Mouse (Mus musculus) forebrain, embryonic 10.5 days (tissue): ENCODE data around the gene Epb42. TPM values are rescaled to one million over a fixed set of nuclear protein-coding genes. Genes with fewer than 3 reads are reported as not detected.
"Not testable (repeated sequence)": the region's sequence is repeated elsewhere in the genome, so short reads cannot be mapped to it uniquely, and the experiment has no call there.

Experiments
- DNase-seq: peaks from one replicate; pipeline ENCODE4 v3.0.0-alpha.2; 2017; ENCODE audit warnings: low spot score; ENCODE audit errors: extremely low spot score
- H3K27ac ChIP-seq: fragments of 300-500 bp; sonication (generic); 2 replicates; pipeline ENCODE4 v1.5.1; 2016; ENCODE audit warnings: mild to moderate bottlenecking
- H3K27me3 ChIP-seq: fragments of 300-500 bp; sonication (generic); 2 replicates; pipeline ENCODE4 v1.6.1; 2016; ENCODE audit warnings: mild to moderate bottlenecking; ENCODE audit not compliant: poor library complexity, severe bottlenecking
- H3K36me3 ChIP-seq: fragments of 300-500 bp; sonication (generic); replicated peaks from 2 replicates; pipeline ENCODE4 v1.6.1; 2016; ENCODE audit warnings: mild to moderate bottlenecking, moderate library complexity
- H3K4me1 ChIP-seq: fragments of 300-500 bp; sonication (generic); 2 replicates; pipeline ENCODE4 v1.6.1; 2016
- H3K4me3 ChIP-seq: fragments of 300-500 bp; sonication (generic); 2 replicates; pipeline ENCODE4 v1.5.1; 2016; ENCODE audit warnings: mild to moderate bottlenecking, moderate library complexity
- H3K9me3 ChIP-seq: fragments of 300-500 bp; sonication (generic); 2 replicates; pipeline ENCODE4 v1.6.1; 2016; ENCODE audit warnings: mild to moderate bottlenecking, moderate library complexity
- WGBS: fragments of 180-500 bp; shearing (Covaris S2); methylation state at CpG from one replicate; pipeline ENCODE4 v1.1.7; 2016; 5-methylcytosine and 5-hydroxymethylcytosine counted together
- polyA plus RNA-seq: library from polyadenylated mRNA; unstranded; fragments of >200 nt; fragmentation: Nextera tagmentation; extraction: Ambion mirVana; gene quantifications from 2 replicates; pipeline ENCODE4 v1.2.1, GENCODE M21; 2016

Gene Epb42
- polyA plus RNA-seq, 1 experiment from 2014 or later = 10.9 TPM

DNA sequence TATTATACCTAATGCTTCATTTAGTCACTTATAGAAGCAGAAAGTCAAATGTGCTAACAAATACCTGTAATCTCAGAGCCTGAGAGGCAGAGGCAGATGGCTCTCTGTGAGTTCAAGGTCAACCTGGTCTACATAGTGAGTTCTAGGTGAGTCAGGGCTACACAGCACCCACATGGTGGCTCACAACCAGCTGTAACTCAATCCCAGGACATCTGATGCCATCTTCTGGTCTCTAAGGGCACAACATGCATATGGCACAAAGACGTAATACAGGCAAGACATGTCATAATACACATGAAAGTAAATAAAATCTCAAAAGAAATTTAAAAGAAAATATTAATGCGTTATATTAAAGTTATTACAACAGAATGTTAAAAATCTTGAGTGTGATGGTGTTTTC, 33.3 kb downstream of the Epb42 start:
- H3K9me3 ChIP-seq = no peaks in the 10 kb centered on the region
- DNase-seq = no peak
- 70% methylated on average over 2 of the region's 2 CpGs for WGBS
- no peak overlapping the region for H3K4me3 ChIP-seq
- H3K4me1 ChIP-seq = peaks cover 6% of the 10 kb centered on the region
- H3K27me3 ChIP-seq = no peaks in the 10 kb centered on the region
- H3K27ac ChIP-seq = no peak overlapping the region
- no peaks in the 10 kb centered on the region for H3K36me3 ChIP-seq

- Histone ChIP-seq H3K27me3 (no peaks in the 10 kb centered on the region), H3K27ac (no peak overlapping the region), H3K9me3 (no peaks in the 10 kb centered on the region), H3K4me1 (no peaks in the 10 kb centered on the region), H3K4me3 (no peak overlapping the region), H3K36me3 (no peaks in the 10 kb centered on the region)
- no peak for DNase-seq
- WGBS = 91% methylated on average over 8 of the region's 8 CpGs
Measured at GRCm38 (mm10) chr2:120998863-120999262, 38.0 kb downstream of the Epb42 start.

DNA sequence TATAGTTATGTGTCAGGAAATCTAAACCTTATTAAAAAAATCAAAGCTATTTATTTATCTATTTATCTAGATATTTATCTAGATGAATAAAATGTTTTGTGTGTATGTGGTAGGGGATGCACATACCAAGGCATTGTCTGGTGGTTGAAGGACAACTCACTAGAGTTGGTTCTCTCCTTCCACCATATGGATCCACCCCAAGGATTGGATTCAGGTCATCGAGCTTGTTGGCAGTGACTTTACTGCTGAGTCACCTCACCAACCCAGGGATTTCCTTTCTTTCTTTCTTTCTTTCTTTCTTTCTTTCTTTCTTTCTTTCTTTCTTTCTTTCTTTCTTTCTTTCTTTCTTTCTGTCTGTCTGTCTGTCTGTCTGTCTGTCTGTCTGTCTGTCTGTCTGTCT, 40.3 kb downstream of the Epb42 start:
- 76% methylated on average over 1 of the region's 1 CpGs for WGBS
- H3K9me3 ChIP-seq, H3K27ac ChIP-seq, H3K36me3 ChIP-seq, H3K27me3 ChIP-seq, H3K4me3 ChIP-seq, H3K4me1 ChIP-seq, DNase-seq: not testable (repeated sequence)

- Histone ChIP-seq H3K9me3 (no peaks in the 10 kb centered on the region), H3K27me3 (no peaks in the 10 kb centered on the region), H3K27ac (no peak overlapping the region), H3K4me1 (no peaks in the 10 kb centered on the region), H3K4me3 (no peak overlapping the region), H3K36me3 (no peaks in the 10 kb centered on the region)
- no peak for DNase-seq
- 71% methylated on average over 4 of the region's 4 CpGs for WGBS
Measured at GRCm38 (mm10) chr2:120991196-120991595, 45.7 kb downstream of the Epb42 start.

GRCm38 (mm10) chr2:120985241-120985640, 51.6 kb downstream of the Epb42 start:
- Histone ChIP-seq H3K36me3 (no peaks in the 10 kb centered on the region), H3K27me3 (no peaks in the 10 kb centered on the region), H3K4me1 (peaks cover 9% of the 10 kb centered on the region), H3K4me3 (no peak overlapping the region), H3K9me3 (no peaks in the 10 kb centered on the region), H3K27ac (no peak overlapping the region)
- WGBS = 88% methylated on average over 1 of the region's 1 CpGs
- DNase-seq = no peak

GRCm38 (mm10) chr2:120983611-120984010, 53.3 kb downstream of the Epb42 start:
- H3K27me3 ChIP-seq = no peaks in the 10 kb centered on the region
- H3K36me3 ChIP-seq = no peaks in the 10 kb centered on the region
- WGBS = 10% methylated on average over 2 of the region's 2 CpGs
- H3K9me3 ChIP-seq = no peaks in the 10 kb centered on the region
- peaks cover 9% of the 10 kb centered on the region for H3K4me1 ChIP-seq
- H3K4me3 ChIP-seq = no peak overlapping the region
- no peak for DNase-seq
- H3K27ac ChIP-seq = no peak overlapping the region

DNA sequence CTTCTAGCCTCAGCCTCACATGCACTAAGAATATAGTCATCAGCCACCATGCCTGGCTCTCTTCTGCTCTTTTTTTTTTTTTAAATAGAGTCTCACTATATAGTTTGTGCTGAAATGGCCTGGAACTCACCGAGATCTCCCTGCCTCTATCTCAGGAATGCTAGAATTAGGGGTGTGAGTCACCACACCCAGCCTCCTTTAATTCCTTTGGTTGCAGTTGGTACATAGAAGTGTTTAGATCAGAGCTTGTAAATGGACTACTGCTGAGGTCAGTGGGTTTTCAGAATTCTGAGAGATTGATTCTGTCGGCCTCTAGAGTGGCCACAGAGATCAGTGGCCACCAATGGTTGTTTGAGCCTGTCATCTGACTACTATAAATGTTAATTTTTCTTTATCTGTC, 56.0 kb downstream of the Epb42 start:
- Histone ChIP-seq H3K36me3 (no peaks in the 10 kb centered on the region), H3K4me3 (no peak overlapping the region), H3K9me3 (no peaks in the 10 kb centered on the region), H3K27ac (no peak overlapping the region), H3K27me3 (peaks cover 16% of the 10 kb centered on the region), H3K4me1 (peaks cover 23% of the 10 kb centered on the region)
- 80% methylated on average over 2 of the region's 2 CpGs for WGBS
- no peak for DNase-seq

- Histone ChIP-seq H3K9me3 (no peaks in the 10 kb centered on the region), H3K36me3 (no peaks in the 10 kb centered on the region), H3K4me1 (peaks cover 23% of the 10 kb centered on the region), H3K27ac (no peak overlapping the region), H3K27me3 (peaks cover 19% of the 10 kb centered on the region), H3K4me3 (no peak overlapping the region)
- WGBS = 84% methylated on average over 1 of the region's 1 CpGs
- no peak for DNase-seq
Measured at GRCm38 (mm10) chr2:120979819-120980218, 57.1 kb downstream of the Epb42 start.

- Histone ChIP-seq H3K4me1 (peaks cover 21% of the 10 kb centered on the region), H3K27ac (no peak overlapping the region)
- 60% methylated on average over 2 of the region's 2 CpGs for WGBS
Measured at GRCm38 (mm10) chr2:120978693-120979037, 58.2 kb downstream of the Epb42 start.

DNA sequence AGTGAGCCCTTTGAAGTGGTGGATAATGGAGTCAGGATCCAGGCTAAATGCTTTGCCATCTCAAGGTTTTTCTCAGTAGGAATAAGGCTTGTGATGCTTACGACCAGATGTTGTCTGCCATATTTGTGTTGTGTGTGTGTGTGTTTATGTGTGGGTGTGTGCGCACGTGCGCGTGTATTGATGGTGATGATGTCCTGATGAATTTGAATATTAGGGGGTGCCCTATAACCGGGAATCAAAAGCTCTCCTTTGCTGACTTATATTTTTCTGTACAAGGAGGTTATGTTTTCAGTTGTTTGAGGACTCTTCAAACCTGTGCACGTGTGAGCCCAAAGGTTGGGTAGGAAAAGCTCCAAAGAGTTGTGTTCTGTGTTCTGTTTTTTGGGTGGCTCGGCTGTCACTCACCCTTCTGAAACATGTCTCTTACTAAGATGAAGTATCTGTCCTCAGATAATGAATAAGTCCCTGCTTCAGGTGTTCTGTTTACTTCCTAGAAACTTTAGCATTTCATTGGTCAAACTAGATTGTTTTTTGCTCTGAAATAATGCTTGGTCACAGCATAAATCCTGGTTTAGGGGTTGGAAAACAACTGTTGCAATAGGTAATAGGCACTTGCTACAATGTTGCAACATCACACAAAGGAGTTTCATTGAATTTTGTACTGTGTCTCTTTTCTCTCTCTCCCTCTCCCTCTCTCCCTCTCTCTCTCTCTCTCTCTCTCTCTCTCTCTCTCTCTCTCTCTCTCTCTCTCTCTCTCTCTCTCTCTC, 58.8 kb downstream of the Epb42 start:
- H3K27me3 ChIP-seq = peaks cover 23% of the 10 kb centered on the region
- peak overlapping the region; percentile 89 for H3K4me3 ChIP-seq
- 86% methylated on average over 8 of the region's 8 CpGs for WGBS
- H3K27ac ChIP-seq = 0 out of 2 replicates have a peak overlapping the region, but pooled peaks have one; percentile 89
- H3K9me3 ChIP-seq = no peaks in the 10 kb centered on the region
- no peaks in the 10 kb centered on the region for H3K36me3 ChIP-seq
- DNase-seq = no peak
- H3K4me1 ChIP-seq = peaks cover 17% of the 10 kb centered on the region

More at GRCm38 (mm10) chr2:120978693-120979037, 58.2 kb downstream of the Epb42 start:
- no peak overlapping the region for H3K4me3 ChIP-seq
- peaks cover 23% of the 10 kb centered on the region for H3K27me3 ChIP-seq
- no peak for DNase-seq
- H3K36me3 ChIP-seq = no peaks in the 10 kb centered on the region
- H3K9me3 ChIP-seq = no peaks in the 10 kb centered on the region

DNA sequence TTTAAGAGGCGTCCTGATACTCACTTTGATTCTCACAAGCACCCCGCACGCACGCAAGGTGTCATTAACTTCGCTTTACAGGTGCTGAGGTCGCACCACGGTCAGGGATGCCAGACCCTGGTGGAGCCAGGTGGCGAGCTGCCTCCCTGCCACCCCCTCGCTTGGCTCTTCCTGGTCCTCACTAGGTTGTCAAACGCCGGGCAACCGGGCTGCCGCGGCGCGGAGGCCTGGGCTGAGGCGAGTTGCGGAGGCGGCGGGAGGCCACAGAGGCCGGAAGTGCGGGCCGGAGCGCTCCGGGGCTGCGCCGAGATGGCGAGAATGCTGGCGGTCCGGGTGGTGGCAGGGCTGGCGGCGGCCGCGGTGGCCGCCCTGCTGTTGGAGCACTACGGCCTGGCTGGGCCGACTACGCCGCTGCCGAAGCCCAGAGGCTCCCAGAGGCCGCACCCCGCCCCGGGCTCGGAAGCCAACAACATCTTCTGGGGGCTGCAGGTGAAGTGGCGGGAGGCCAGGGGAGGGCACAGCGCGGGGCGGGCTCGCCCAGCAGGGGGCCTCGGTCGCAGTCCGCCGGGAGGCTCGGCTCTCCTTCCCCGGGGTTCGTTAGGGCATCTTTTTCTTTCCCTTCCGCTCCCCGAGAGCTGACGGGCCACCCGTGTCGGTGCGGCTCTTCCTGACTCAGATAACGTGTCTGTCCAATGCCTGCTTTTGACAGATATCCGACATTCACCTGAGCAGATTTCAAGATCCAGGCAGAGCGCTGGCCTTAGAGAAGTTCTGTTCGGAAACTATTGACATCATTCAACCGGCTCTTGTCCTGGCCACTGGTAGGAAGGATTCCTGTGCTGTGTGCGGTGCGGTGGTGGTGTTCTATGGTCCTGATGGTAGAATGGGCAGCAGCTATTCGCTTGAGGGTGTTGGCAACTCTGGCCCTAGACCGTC, 59.6 kb downstream of the Epb42 start, which contains the start of gene Tmem62:
Tmem62 (plus strand) TSS at position 28 of the 936 bp plus-strand sequence.
- H3K27ac ChIP-seq = peak within 1 kb of the TSS; percentile 89
- WGBS = 1% methylated on average over 71 of the region's 71 CpGs
- H3K4me3 ChIP-seq = peak within 1 kb of the TSS; percentile 89
- H3K4me1 ChIP-seq = peaks cover 20% of the 10 kb centered on the region
- H3K27me3 ChIP-seq = peaks cover 26% of the 10 kb centered on the region
- peak; percentile 60 for DNase-seq
- H3K9me3 ChIP-seq = no peaks in the 10 kb centered on the region
- H3K36me3 ChIP-seq = no peaks in the 10 kb centered on the region

DNA sequence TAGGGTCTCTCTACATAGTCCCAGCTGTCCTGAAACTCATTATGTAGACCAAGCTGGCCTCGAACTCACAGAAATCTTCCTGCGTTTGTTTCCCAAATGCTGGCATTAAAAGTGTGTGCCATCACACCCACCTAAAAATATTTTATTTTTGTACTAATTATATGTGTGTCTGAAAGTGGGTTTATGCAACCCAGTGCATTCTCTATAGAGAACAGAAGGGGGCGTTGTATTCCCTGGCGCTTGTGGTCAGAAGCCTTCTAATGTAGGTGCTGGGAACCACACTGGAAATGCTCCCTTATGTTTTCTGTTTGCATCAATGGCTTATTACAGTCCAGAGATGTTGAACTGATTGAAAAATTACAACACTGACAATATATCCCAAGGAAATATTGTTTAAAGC, 60.6 kb downstream of the Epb42 start:
- H3K4me1 ChIP-seq = peaks cover 20% of the 10 kb centered on the region
- H3K4me3 ChIP-seq = peak overlapping the region; percentile 89
- H3K27me3 ChIP-seq = peaks cover 26% of the 10 kb centered on the region
- WGBS = 46% methylated on average over 4 of the region's 4 CpGs
- no peaks in the 10 kb centered on the region for H3K36me3 ChIP-seq
- no peak overlapping the region for H3K27ac ChIP-seq
- no peak for DNase-seq
- no peaks in the 10 kb centered on the region for H3K9me3 ChIP-seq

GRCm38 (mm10) chr2:120972964-120973363, 63.9 kb downstream of the Epb42 start:
- no peaks in the 10 kb centered on the region for H3K36me3 ChIP-seq
- no peak overlapping the region for H3K27ac ChIP-seq
- no peaks in the 10 kb centered on the region for H3K9me3 ChIP-seq
- H3K27me3 ChIP-seq = peaks cover 24% of the 10 kb centered on the region
- peaks cover 36% of the 10 kb centered on the region for H3K4me1 ChIP-seq
- H3K4me3 ChIP-seq = peak overlapping the region; percentile 19
- no peak for DNase-seq
- WGBS = 16% methylated on average over 5 of the region's 5 CpGs
